Mouse (Mus musculus): ENCODE results near the gene Gm38392.

Gm38392 gene

GRCm38 (mm10) chr3:88197741-88198504 lies 89.1 kb downstream of the Gm38392 start:
- DNase-seq: no peak

Measured in heart, adult 11 months (tissue).